Mouse (Mus musculus): ENCODE data around the gene Upf2.
"Not testable (repeated sequence)": the region's sequence is repeated elsewhere in the genome, so short reads cannot be mapped to it uniquely, and the experiment has no call there.

GRCm38 (mm10) chr2:5970629-5971028, 19.4 kb downstream of the Upf2 start:
- TF ChIP-seq CTCF (IDR thresholded peaks at IDR 0.05; ENCODE audit: control insufficient read depth, insufficient read depth, insufficient replicate concordance, low read depth, low read length); POLR2A (IDR thresholded peaks at IDR 0.05; ENCODE audit: control insufficient read depth, low read depth, low read length): not testable (repeated sequence)
